Mouse (Mus musculus) small intestine, adult 2 months (tissue): Measurements from ENCODE around the gene Slc12a8.

ENCODE experiments used
- CTCF ChIP-seq: fragments of 200-500 bp; IDR thresholded peaks from 2 replicates; pipeline ENCODE4 v1.5.1; 2012; ENCODE audit warnings: low read depth, mild to moderate bottlenecking, control low read depth, inconsistent platforms, low read length, moderate library complexity, mixed read lengths; ENCODE audit not compliant: insufficient replicate concordance, insufficient read length; ENCODE audit errors: extremely low read depth
- POLR2A ChIP-seq: fragments of 200-500 bp; IDR thresholded peaks from 2 replicates; pipeline ENCODE4 v1.6.1; 2012; ENCODE audit warnings: low read depth, mild to moderate bottlenecking, control low read depth, inconsistent platforms, low read length, moderate library complexity

GRCm38 (mm10) chr16:33666985-33667538 is 149.9 kb downstream of the Slc12a8 start:
- TF ChIP-seq CTCF (no peak), POLR2A (no peak)
